21 mouse cellular contexts compared by ENCODE assay signal in the genomic region with DNA sequence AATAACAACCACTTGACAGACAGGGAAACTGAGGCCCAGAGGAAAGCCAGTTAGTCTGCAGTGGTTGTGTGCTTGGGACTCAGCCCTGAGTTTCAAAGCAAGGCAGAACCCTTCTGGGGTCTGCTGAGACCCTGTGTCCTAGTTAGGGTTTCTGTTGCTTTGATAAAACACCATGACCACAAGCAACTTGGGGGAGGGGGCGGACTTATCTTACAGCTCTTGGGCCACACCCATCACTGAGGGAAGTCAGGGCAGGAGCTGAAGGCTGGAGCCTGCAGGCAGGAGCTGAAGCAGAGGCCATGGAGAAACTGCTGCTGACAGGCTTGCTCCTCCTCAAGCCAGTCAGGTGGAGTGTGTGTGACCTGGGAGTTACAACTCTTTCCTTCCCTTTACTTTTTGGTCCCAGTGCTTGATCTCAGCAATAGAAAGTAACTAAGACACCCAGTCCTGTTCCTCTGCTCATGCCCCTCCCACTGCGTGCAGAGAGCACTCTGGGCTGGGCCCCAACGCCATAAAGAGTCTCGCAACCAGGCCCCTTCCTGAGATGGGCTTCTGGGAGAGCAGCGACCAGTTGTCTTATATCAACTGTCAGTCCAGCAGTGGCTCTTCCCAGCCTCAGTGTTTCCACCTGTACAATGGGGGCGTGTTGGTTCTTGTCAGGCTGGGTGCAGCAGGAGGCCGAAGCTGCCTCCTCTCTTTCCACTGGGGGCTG. TPM values are rescaled to one million over a fixed set of nuclear protein-coding genes. Genes with fewer than 3 reads are reported as not detected.
A peak's percentile ranks its signal among the peaks of the same experiment; 100 is the strongest.
DNase-seq lines count a peak whose midpoint lies in the region; ATAC-seq lines count a peak whose summit lies in the region.
"Had no signal": no experiment of that assay in that cellular context is flagged by ENCODE, and none has a peak within 500 bp of the region (broad histone marks: within the 10 kb centered on the region; RNA-seq: fewer than 3 reads in every experiment).

No protein-coding gene starts in this region.

- H3K27ac ChIP-seq in neural tube, embryonic 11.5 days (ENCODE audit: low read depth, low read length), result no peak overlapping the region
- H3K27ac ChIP-seq in neural tube, embryonic 15.5 days (replicated peaks), result no peak overlapping the region
- peak overlapping the region; percentile 69; the same call in 1 of the 2 replicates for H3K27ac ChIP-seq in limb, embryonic 13.5 days
- H3K27ac ChIP-seq: midbrain, embryonic 12.5 days; stomach, postnatal 0 days had no signal

- peaks cover 13% of the 10 kb centered on the region; the same call in 1 of the 2 replicates for H3K4me1 ChIP-seq in neural tube, embryonic 11.5 days (ENCODE audit: control insufficient read depth, insufficient read depth, low read length)
- H3K4me1 ChIP-seq in neural tube, embryonic 15.5 days, result peaks cover 16% of the 10 kb centered on the region
- peaks cover 56% of the 10 kb centered on the region for H3K4me1 ChIP-seq in limb, embryonic 13.5 days

- no peak overlapping the region for H3K9ac ChIP-seq in neural tube, embryonic 11.5 days (ENCODE audit: low read length)
- H3K9ac ChIP-seq in neural tube, embryonic 15.5 days (replicated peaks), result no peak overlapping the region
- H3K9ac ChIP-seq in limb, embryonic 13.5 days, result no peak overlapping the region
- H3K9ac ChIP-seq: heart, embryonic 12.5 days; limb, embryonic 15.5 days; midbrain, embryonic 12.5 days had no signal

- peak; percentile 15 for DNase-seq in embryo, embryonic 10 days (ENCODE audit: low spot score)
- no peak for DNase-seq in embryo, embryonic 11 days
- peak; percentile 27 for DNase-seq in neural tube, embryonic 11.5 days (ENCODE audit: low spot score)
- no peak for DNase-seq in layer of hippocampus, postnatal 25 days (ENCODE audit: extremely low spot score in 1 of 2, low spot score in 1 of 2)
- no peak for DNase-seq in lung, postnatal 36 days
- DNase-seq: adrenal gland, adult 8-10 months; cerebellum, adult 18-20 months; gastrocnemius, postnatal 36 days; kidney, postnatal 25 days; lung, postnatal 14 days; thymus, postnatal 25 days had no signal

- H3K36me3 ChIP-seq in neural tube, embryonic 11.5 days (ENCODE audit: control insufficient read depth, insufficient read depth, low read length), result no peaks in the 10 kb centered on the region
- H3K36me3 ChIP-seq in neural tube, embryonic 15.5 days, result no peaks in the 10 kb centered on the region
- H3K36me3 ChIP-seq in limb, embryonic 13.5 days, result no peaks in the 10 kb centered on the region; the same call in 1 of the 2 replicates
- H3K36me3 ChIP-seq: heart, embryonic 12.5 days; limb, embryonic 15.5 days; midbrain, embryonic 12.5 days had no signal

- H3K9me3 ChIP-seq in neural tube, embryonic 11.5 days (ENCODE audit: control insufficient read depth, low read length), result no peaks in the 10 kb centered on the region
- no peaks in the 10 kb centered on the region for H3K9me3 ChIP-seq in neural tube, embryonic 15.5 days (replicated peaks)
- H3K9me3 ChIP-seq in limb, embryonic 13.5 days, result no peaks in the 10 kb centered on the region
- H3K9me3 ChIP-seq: heart, embryonic 12.5 days; limb, embryonic 15.5 days; midbrain, embryonic 12.5 days had no signal

- no peak for ATAC-seq in neural tube, embryonic 11.5 days (ENCODE audit: insufficient read depth, low FRiP score, low TSS enrichment)
- no peak for ATAC-seq in neural tube, embryonic 15.5 days (ENCODE audit: low FRiP score)
- ATAC-seq in limb, embryonic 13.5 days (ENCODE audit: low FRiP score, low read depth), result no peak
- ATAC-seq in frontal cortex, adult (ENCODE audit: low TSS enrichment), result no peak

- 39% methylated on average over 7 of the region's 7 CpGs for WGBS in neural tube, embryonic 11.5 days
- 44% methylated on average over 7 of the region's 7 CpGs for WGBS in neural tube, embryonic 15.5 days
- 45% methylated on average over 7 of the region's 7 CpGs for WGBS in limb, embryonic 13.5 days

- no peak overlapping the region for H3K4me2 ChIP-seq in neural tube, embryonic 11.5 days (ENCODE audit: low read depth)
- no peak overlapping the region for H3K4me2 ChIP-seq in neural tube, embryonic 15.5 days
- H3K4me2 ChIP-seq in limb, embryonic 13.5 days (replicated peaks), result peak overlapping the region; percentile 56; the same call in 1 of the 2 replicates

- peaks cover 42% of the 10 kb centered on the region for H3K27me3 ChIP-seq in neural tube, embryonic 11.5 days (ENCODE audit: control insufficient read depth, insufficient read depth, low read length)
- peaks cover 89% of the 10 kb centered on the region for H3K27me3 ChIP-seq in neural tube, embryonic 15.5 days (replicated peaks)
- H3K27me3 ChIP-seq in limb, embryonic 13.5 days, result peaks cover 94% of the 10 kb centered on the region
- H3K27me3 ChIP-seq: CH12.LX had no signal

- no peak overlapping the region for H3K4me3 ChIP-seq in neural tube, embryonic 11.5 days (ENCODE audit: low read depth, low read length)
- no peak overlapping the region for H3K4me3 ChIP-seq in neural tube, embryonic 15.5 days (replicated peaks)
- H3K4me3 ChIP-seq in limb, embryonic 13.5 days, result no peak overlapping the region
- H3K4me3 ChIP-seq: heart, embryonic 12.5 days; limb, embryonic 15.5 days; midbrain, embryonic 12.5 days had no signal

RNA-seq across cellular contexts. Expression of a gene that starts 47.5 kb away (rescaled TPM):
- 2.2 and 3.0 TPM in 2 replicates for polyA plus RNA-seq in neural tube, embryonic 11.5 days (2014; fragmentation: Nextera tagmentation; extraction: Ambion mirVana)
- polyA plus RNA-seq in neural tube, embryonic 15.5 days (2015; fragmentation: Nextera tagmentation; extraction: Ambion mirVana), result 0.19 and 1.1 TPM in 2 replicates
- 3.7 and 4.6 TPM in 2 replicates for polyA plus RNA-seq in limb, embryonic 13.5 days (2015; fragmentation: Nextera tagmentation; extraction: Ambion mirVana)
- not detected for total RNA-seq in layer of hippocampus, postnatal 25 days (2021)
- total RNA-seq: layer of hippocampus, postnatal 14 days had no signal
- polyA plus RNA-seq: cortical plate, adult 2 months; midbrain, embryonic 12.5 days had no signal

Comparison
In these comparisons a context has a peak if more than half of its experiments do, and no peak if none do; other contexts are left out.
1. DNase-seq: peak in embryo, embryonic 10 days (single experiment) and neural tube, embryonic 11.5 days (single experiment); none in embryo, embryonic 11 days (single experiment), layer of hippocampus, postnatal 25 days (0 of 2) and lung, postnatal 36 days (single experiment).